Mouse (Mus musculus) kidney, adult 2 months (tissue): Measurements from ENCODE around the gene Sall1.

Experiments
- CTCF ChIP-seq: fragments of 200-500 bp; conservative IDR thresholded peaks from 2 replicates; pipeline ENCODE4 v1.5.1; 2011; ENCODE audit warnings: low read depth, mild to moderate bottlenecking, control low read depth, low read length, moderate library complexity, mixed read lengths; ENCODE audit not compliant: insufficient read depth, insufficient read length
- POLR2A ChIP-seq: fragments of 200-500 bp; IDR thresholded peaks from one replicate; pipeline ENCODE4 v1.6.1; 2011; ENCODE audit warnings: low read depth, low read length, control low read depth

DNA sequence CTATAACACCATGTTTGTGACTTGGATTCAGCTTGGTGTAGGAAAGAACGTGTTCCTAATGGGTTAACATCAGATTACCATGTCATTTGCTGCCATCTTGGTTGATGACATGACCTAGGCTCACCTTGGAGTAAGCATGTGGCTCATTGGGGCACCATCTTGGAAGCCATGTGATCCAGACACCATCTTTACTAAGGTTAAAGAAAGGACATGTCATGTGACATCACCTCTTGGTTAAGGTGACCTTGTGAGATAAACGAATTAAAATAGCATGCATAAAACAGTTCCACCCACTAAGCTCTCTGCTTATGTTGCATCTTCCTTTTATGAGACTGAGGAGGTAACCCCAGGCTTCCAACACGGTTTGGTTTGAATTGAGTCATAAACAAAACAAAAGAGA is 23.5 kb upstream of the Sall1 start:
- TF ChIP-seq POLR2A (no peak), CTCF (no peak)
